32 mouse cellular contexts compared by ENCODE assay signal in the genomic region with DNA sequence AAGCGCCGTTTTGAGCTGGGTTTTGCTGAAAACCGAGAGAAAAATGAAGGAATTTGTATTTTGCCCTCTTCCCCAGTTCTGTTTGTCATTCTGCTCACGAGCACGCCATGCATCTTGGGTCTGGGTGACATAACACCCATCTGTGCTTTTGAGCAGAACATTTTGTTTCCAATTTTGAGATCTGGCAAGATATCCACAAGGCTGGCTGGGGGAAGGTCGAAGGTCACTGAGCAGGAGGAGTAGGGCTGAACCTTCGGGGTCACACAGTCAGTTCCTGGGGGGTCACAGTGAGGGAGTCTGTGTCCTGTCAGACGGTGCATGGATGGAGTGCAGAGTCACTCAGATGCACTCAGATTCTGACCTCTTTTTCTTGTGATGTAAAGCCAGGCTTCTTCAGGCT.
DNase-seq lines count a peak whose midpoint lies in the region; ATAC-seq lines count a peak whose summit lies in the region.
"Had no signal": no experiment of that assay in that cellular context is flagged by ENCODE, and none has a peak within 500 bp of the region (broad histone marks: within the 10 kb centered on the region; RNA-seq: fewer than 3 reads in every experiment).

No protein-coding gene starts in this region.

- DNase-seq in adrenal gland, postnatal 14 days = peak; percentile 22
- DNase-seq in adrenal gland, postnatal 36 days = no peak
- DNase-seq in kidney, adult 9 months = peak; percentile 18
- no peak for DNase-seq in kidney, postnatal 25 days
- DNase-seq in lung, postnatal 14 days = peak; percentile 35
- DNase-seq in testis, postnatal 14 days (ENCODE audit: low spot score) = peak; percentile 31
- no peak for DNase-seq in hindbrain, embryonic 14.5 days (ENCODE audit: low spot score)
- DNase-seq in urinary bladder, adult 2 months (ENCODE audit: low spot score) = no peak
- DNase-seq: adrenal gland, adult 2 months; cerebellum, adult 11 months; cerebellum, adult 9-10 months; cerebellum, postnatal 36 days; gastrocnemius, postnatal 25 days; heart, postnatal 10 days; kidney, adult 18-20 months; layer of hippocampus, adult 9-11 months; liver; retina, postnatal 1 day; right cerebral cortex, postnatal 14 days; thymus, adult 2 months; thymus, postnatal 36 days had no signal

- no peak overlapping the region for H3K4me3 ChIP-seq in hindbrain, embryonic 14.5 days (replicated peaks; ENCODE audit: low read length)
- H3K4me3 ChIP-seq: embryonic facial prominence, embryonic 10.5 days; embryonic facial prominence, embryonic 15.5 days; forebrain, embryonic 13.5 days; heart, embryonic 13.5 days; hindbrain, embryonic 15.5 days; midbrain, embryonic 13.5 days; stomach, embryonic 15.5 days had no signal

- 0 out of 2 replicates have a peak, but pooled peaks cover 3% of the 10 kb centered on the region for H3K4me1 ChIP-seq in hindbrain, embryonic 14.5 days (replicated peaks; ENCODE audit: control insufficient read depth, insufficient read depth, low read length)
- H3K4me1 ChIP-seq: embryonic facial prominence, embryonic 15.5 days; forebrain, embryonic 13.5 days; hindbrain, embryonic 15.5 days; midbrain, embryonic 13.5 days; stomach, embryonic 15.5 days had no signal

- H3K36me3 ChIP-seq in hindbrain, embryonic 14.5 days (replicated peaks; ENCODE audit: control insufficient read depth, insufficient read depth) = no peaks in the 10 kb centered on the region
- H3K36me3 ChIP-seq: embryonic facial prominence, embryonic 10.5 days; embryonic facial prominence, embryonic 15.5 days; heart, embryonic 13.5 days; hindbrain, embryonic 15.5 days; midbrain, embryonic 13.5 days; stomach, embryonic 15.5 days had no signal

- H3K9me3 ChIP-seq in hindbrain, embryonic 14.5 days (ENCODE audit: control insufficient read depth, low read length) = no peaks in the 10 kb centered on the region
- H3K9me3 ChIP-seq: embryonic facial prominence, embryonic 10.5 days; embryonic facial prominence, embryonic 15.5 days; forebrain, embryonic 13.5 days; heart, embryonic 13.5 days; hindbrain, embryonic 15.5 days; midbrain, embryonic 13.5 days; stomach, embryonic 15.5 days had no signal

- ATAC-seq in hindbrain, embryonic 14.5 days (ENCODE audit: low FRiP score) = no peak
- ATAC-seq: activated CD4-positive, CD25-positive, alpha-beta regulatory T cell, adult 4 months; forebrain, embryonic 13.5 days; midbrain, embryonic 13.5 days had no signal

- H3K27ac ChIP-seq in hindbrain, embryonic 14.5 days = no peak overlapping the region
- H3K27ac ChIP-seq: embryonic facial prominence, embryonic 10.5 days; embryonic facial prominence, embryonic 15.5 days; forebrain, embryonic 13.5 days; heart, embryonic 13.5 days; hindbrain, embryonic 15.5 days; kidney, postnatal 0 days; liver, embryonic 14.5 days; midbrain, embryonic 13.5 days; stomach, embryonic 15.5 days had no signal

- H3K27me3 ChIP-seq in hindbrain, embryonic 14.5 days (ENCODE audit: control insufficient read depth, insufficient read depth, low read length) = no peaks in the 10 kb centered on the region
- H3K27me3 ChIP-seq: CH12.LX; embryonic facial prominence, embryonic 15.5 days; forebrain, embryonic 13.5 days; hindbrain, embryonic 15.5 days; midbrain, embryonic 13.5 days; stomach, embryonic 15.5 days had no signal

- no peak overlapping the region for H3K4me2 ChIP-seq in hindbrain, embryonic 14.5 days (replicated peaks)
- H3K4me2 ChIP-seq: embryonic facial prominence, embryonic 15.5 days; forebrain, embryonic 13.5 days; heart, embryonic 13.5 days; hindbrain, embryonic 15.5 days; midbrain, embryonic 13.5 days; stomach, embryonic 15.5 days had no signal

- 79% methylated on average over 8 of the region's 8 CpGs for WGBS in hindbrain, embryonic 14.5 days

- no peak overlapping the region for H3K9ac ChIP-seq in hindbrain, embryonic 14.5 days
- H3K9ac ChIP-seq: embryonic facial prominence, embryonic 15.5 days; forebrain, embryonic 13.5 days; heart, embryonic 13.5 days; hindbrain, embryonic 15.5 days; liver, embryonic 14.5 days; midbrain, embryonic 13.5 days; stomach, embryonic 15.5 days had no signal

Comparison
In these comparisons a context has a peak if more than half of its experiments do, and no peak if none do; other contexts are left out.
1. DNase-seq: peak in adrenal gland, postnatal 14 days (single experiment), kidney, adult 9 months (single experiment), lung, postnatal 14 days (single experiment) and testis, postnatal 14 days (single experiment); none in adrenal gland, postnatal 36 days (0 of 2), kidney, postnatal 25 days (0 of 2), hindbrain, embryonic 14.5 days (single experiment) and urinary bladder, adult 2 months (single experiment).